Mouse (Mus musculus) CH12.LX (cell line): Measurements from ENCODE around the gene Aunip. TPM values are rescaled to one million over a fixed set of nuclear protein-coding genes. Genes with fewer than 3 reads are reported as not detected.

Source experiments
- DNase-seq: peaks from one replicate; pipeline ENCODE4 v3.0.0-alpha.2; 2013; ENCODE audit errors: extremely low read depth
- H3K27ac ChIP-seq: 2 replicates; pipeline ENCODE4 v1.5.1; 2012; ENCODE audit warnings: low read depth, mild to moderate bottlenecking, control low read depth, moderate library complexity; ENCODE audit not compliant: insufficient read depth
- H3K27me3 ChIP-seq: replicated peaks from 2 replicates; pipeline ENCODE3; 2012; ENCODE audit warnings: inconsistent platforms
- H3K36me3 ChIP-seq, 2 experiments: replicated peaks in 1 of 2; 2 replicates each; pipeline versions ENCODE3 to v1.6.1; 2012; ENCODE audit warnings: inconsistent platforms in 1 of 2, low read length in 1 of 2, mild to moderate bottlenecking in 1 of 2, mixed read lengths in 1 of 2, moderate library complexity in 1 of 2; ENCODE audit not compliant: control insufficient read depth in 1 of 2, insufficient read depth in 1 of 2
- H3K4me1 ChIP-seq, 2 experiments: 2 replicates each; pipeline ENCODE4 v1.6.1; 2012; ENCODE audit warnings: inconsistent platforms in 1 of 2, moderate library complexity in 1 of 2; ENCODE audit not compliant: insufficient read depth in 2 of 2, control insufficient read depth in 1 of 2
- H3K4me2 ChIP-seq: 2 replicates; pipeline ENCODE4 v1.6.1; 2012; ENCODE audit warnings: low read depth, mild to moderate bottlenecking, control low read depth; ENCODE audit not compliant: poor library complexity, insufficient read depth, severe bottlenecking
- H3K4me3 ChIP-seq, 3 experiments: fragments of 150-350 bp in 1 of 3; sonication (generic) in 1 of 3; replicated peaks in 1 of 3; 2 replicates each; pipeline versions ENCODE3 to v1.5.1; 2011 to 2012; ENCODE audit warnings: low read depth in 2 of 3, low read length in 2 of 3, mild to moderate bottlenecking in 2 of 3, moderate library complexity in 2 of 3, control low read depth in 1 of 3, improper control_type of control experiment in 1 of 3, inconsistent platforms in 1 of 3, mixed read lengths in 1 of 3; ENCODE audit not compliant: poor library complexity in 1 of 3
- H3K79me2 ChIP-seq: replicated peaks from 2 replicates; pipeline ENCODE4 v1.6.1; 2012; ENCODE audit warnings: mild to moderate bottlenecking, moderate library complexity; ENCODE audit not compliant: control insufficient read depth, poor library complexity, insufficient read depth, severe bottlenecking; ENCODE audit errors: extremely low read depth
- H3K9ac ChIP-seq: 2 replicates; pipeline ENCODE4 v1.6.1; 2012; ENCODE audit warnings: low read depth, mild to moderate bottlenecking, control low read depth, moderate library complexity; ENCODE audit not compliant: insufficient read depth
- H3K9me3 ChIP-seq: replicated peaks from 2 replicates; pipeline ENCODE3; 2012; ENCODE audit warnings: low read length, inconsistent platforms, mixed read lengths
- BHLHE40 ChIP-seq: IDR thresholded peaks from 2 replicates; pipeline ENCODE4 v1.6.1; 2011; ENCODE audit warnings: mild to moderate bottlenecking, low read depth, low read length, improper control_type of control experiment
- CHD1 ChIP-seq: IDR thresholded peaks from 2 replicates; pipeline ENCODE4 v1.6.1; 2012; ENCODE audit warnings: low read depth, low read length, improper control_type of control experiment, inconsistent platforms
- E2F4 ChIP-seq: IDR thresholded peaks from 2 replicates; pipeline ENCODE4 v1.6.1; 2011; ENCODE audit warnings: low read depth, low read length, improper control_type of control experiment; ENCODE audit not compliant: insufficient replicate concordance
- EP300 ChIP-seq: IDR thresholded peaks from 2 replicates; pipeline ENCODE4 v1.6.1; 2011; ENCODE audit warnings: low read length, improper control_type of control experiment
- ETS1 ChIP-seq: conservative IDR thresholded peaks from 2 replicates; pipeline ENCODE4 v1.6.1; 2012; ENCODE audit warnings: low read depth, mild to moderate bottlenecking, inconsistent platforms, low read length, improper control_type of control experiment, moderate library complexity
- GABPA ChIP-seq: IDR thresholded peaks from 2 replicates; pipeline ENCODE4 v1.6.1; 2012; ENCODE audit warnings: low read depth, low read length, improper control_type of control experiment, inconsistent platforms; ENCODE audit not compliant: insufficient replicate concordance
- HCFC1 ChIP-seq: IDR thresholded peaks from 2 replicates; pipeline ENCODE4 v1.6.1; 2012; ENCODE audit warnings: low read depth, mild to moderate bottlenecking, inconsistent platforms, low read length, improper control_type of control experiment
- JUN ChIP-seq: IDR thresholded peaks from 2 replicates; pipeline ENCODE4 v1.6.1; 2011; ENCODE audit warnings: low read depth, mild to moderate bottlenecking, low read length, improper control_type of control experiment, moderate library complexity; ENCODE audit not compliant: insufficient read depth
- KAT2A ChIP-seq: IDR thresholded peaks from 2 replicates; pipeline ENCODE4 v1.6.1; 2012; ENCODE audit warnings: low read length, improper control_type of control experiment, inconsistent platforms; ENCODE audit not compliant: insufficient replicate concordance
- MAFK ChIP-seq: IDR thresholded peaks from 2 replicates; pipeline ENCODE4 v1.6.1; 2011; ENCODE audit warnings: low read length, improper control_type of control experiment; ENCODE audit not compliant: insufficient replicate concordance
- NELFE ChIP-seq: IDR thresholded peaks from 2 replicates; pipeline ENCODE4 v1.6.1; 2011; ENCODE audit warnings: low read depth, low read length, improper control_type of control experiment
- PAX5 ChIP-seq: IDR thresholded peaks from 2 replicates; pipeline ENCODE4 v1.6.1; 2012; ENCODE audit warnings: low read length, inconsistent platforms, mixed read lengths
- POLR2A ChIP-seq: IDR thresholded peaks from 2 replicates; pipeline ENCODE4 v1.6.1; 2011; ENCODE audit warnings: low read depth, mild to moderate bottlenecking, improper control_type of control experiment, low read length
- POLR2AphosphoS2 ChIP-seq: IDR thresholded peaks from 2 replicates; pipeline ENCODE4 v1.6.1; 2011; ENCODE audit warnings: low read depth, low read length, improper control_type of control experiment
- RAD21 ChIP-seq: IDR thresholded peaks from 2 replicates; pipeline ENCODE4 v1.6.1; 2011; ENCODE audit warnings: low read depth, mild to moderate bottlenecking, low read length, improper control_type of control experiment, moderate library complexity
- RCOR1 ChIP-seq: conservative IDR thresholded peaks from 2 replicates; pipeline ENCODE4 v1.6.1; 2012; ENCODE audit warnings: low read depth, mild to moderate bottlenecking, inconsistent platforms, low read length, improper control_type of control experiment
- TBP ChIP-seq: conservative IDR thresholded peaks from 2 replicates; pipeline ENCODE4 v1.6.1; 2011; ENCODE audit warnings: low read depth, low read length, improper control_type of control experiment
- TCF12 ChIP-seq: IDR thresholded peaks from 2 replicates; pipeline ENCODE4 v1.6.1; 2014; ENCODE audit warnings: low read depth, mild to moderate bottlenecking, inconsistent platforms, low read length, improper control_type of control experiment
- UBTF ChIP-seq: IDR thresholded peaks from 2 replicates; pipeline ENCODE4 v1.6.1; 2012; ENCODE audit warnings: low read depth, mild to moderate bottlenecking, inconsistent platforms, low read length, improper control_type of control experiment, moderate library complexity
- USF1 ChIP-seq: IDR thresholded peaks from 2 replicates; pipeline ENCODE4 v1.6.1; 2014; ENCODE audit warnings: low read depth, mild to moderate bottlenecking, inconsistent platforms, low read length, improper control_type of control experiment
- ZMIZ1 ChIP-seq: IDR thresholded peaks from 2 replicates; pipeline ENCODE4 v1.6.1; 2012; ENCODE audit warnings: low read depth, mild to moderate bottlenecking, inconsistent platforms, low read length, improper control_type of control experiment
- ZNF384 ChIP-seq: IDR thresholded peaks from 2 replicates; pipeline ENCODE4 v1.6.1; 2012; ENCODE audit warnings: low read depth, low read length, improper control_type of control experiment, inconsistent platforms
- dilution Hi-C: fragments of 300-500 bp; cut with MboI; formaldehyde crosslinking; loops from 2 replicates; pipeline ENCODE4 v1.14.3; 2020; ENCODE audit warnings: low sequenced_read_pairs; ENCODE audit not compliant: extremely low pct_unique_long_range_greater_than_20kb, extremely low pct_ligation_motif_present
- in situ Hi-C: fragments of 300-500 bp; cut with MboI; formaldehyde crosslinking; loops from 3 replicates; pipeline ENCODE4 v1.14.3; 2019; ENCODE audit warnings: low sequenced_read_pairs, low pct_ligation_motif_present, low pct_unique_long_range_greater_than_20kb, mixed read lengths
- polyA plus RNA-seq: library from polyadenylated mRNA; unstranded; fragments of >175 nt; gene quantifications from 2 replicates; pipeline ENCODE4 v1.2.1, GENCODE M21; 2012; ENCODE audit warnings: low read depth; ENCODE audit not compliant: insufficient read length
- total RNA-seq, 2 experiments: library from RNA; depleted of rRNA; stranded (reverse); fragments of 300-350 nt in 1 of 2; fragments of >200 nt in 1 of 2; gene quantifications; 2 replicates each; pipeline ENCODE4 v1.2.3; 2012 to 2014

Gene Aunip
- total and polyA plus RNA-seq, 3 experiments = 11.5 to 14.9 (median 11.7) TPM

DNA sequence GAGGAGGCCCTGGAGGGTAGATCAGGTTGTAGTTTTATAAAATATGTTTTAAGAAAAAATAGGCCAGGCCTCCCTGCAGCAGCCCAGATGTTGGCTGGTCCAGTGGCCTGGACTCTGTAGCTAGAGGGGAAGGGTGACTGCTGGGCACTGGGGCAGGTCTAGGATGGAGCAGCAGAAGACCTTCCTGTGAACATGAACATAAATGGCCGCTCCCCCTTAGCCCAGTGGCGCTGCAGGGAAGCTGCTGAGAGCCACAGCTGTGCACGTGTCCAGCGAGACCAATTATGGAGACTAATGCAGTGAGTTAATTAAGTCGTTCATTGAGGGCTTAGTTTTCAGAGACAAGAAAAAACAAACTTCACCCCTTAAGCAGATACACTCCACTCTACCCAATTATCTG, 15.0 kb downstream of the Aunip start:
- Histone ChIP-seq H3K36me3 (peaks cover 51 to 91% of the 10 kb centered on the region in 2 experiments), H3K9me3 (no peaks in the 10 kb centered on the region), H3K9ac (no peak overlapping the region), H3K4me1 (no peaks in the 10 kb centered on the region), H3K27me3 (no peaks in the 10 kb centered on the region), H3K79me2 (no peaks in the 10 kb centered on the region), H3K27ac (no peak overlapping the region), H3K4me3 (no peak overlapping the region), H3K4me2 (no peak overlapping the region)
- in situ Hi-C loops (no loop called here), dilution Hi-C loops (no loop called here)
- TF ChIP-seq RCOR1 = no peak
- TF ChIP-seq HCFC1 = no peak
- TF ChIP-seq GABPA = no peak
- TF ChIP-seq ETS1 = no peak
- TF ChIP-seq E2F4 = no peak
- no peak for TF ChIP-seq UBTF
- TF ChIP-seq USF1 = no peak
- no peak for TF ChIP-seq TCF12
- no peak for TF ChIP-seq POLR2AphosphoS2
- TF ChIP-seq ZMIZ1 = no peak
- no peak for DNase-seq

GRCm38 (mm10) chr4:134526220-134526619, 15.4 kb downstream of the Aunip start:
- no peak for DNase-seq
- no peaks in the 10 kb centered on the region for H3K79me2 ChIP-seq
- no peak overlapping the region for H3K27ac ChIP-seq
- peaks cover 49 to 93% of the 10 kb centered on the region in 2 experiments for H3K36me3 ChIP-seq
- no peaks in the 10 kb centered on the region for H3K4me1 ChIP-seq
- in situ Hi-C loops (no loop called here), dilution Hi-C loops (no loop called here)
- no peak for TF ChIP-seq TBP
- TF ChIP-seq PAX5 = no peak
- no peak for TF ChIP-seq TCF12
- TF ChIP-seq, all 38 proteins: peak for 0
- H3K27me3 ChIP-seq = no peaks in the 10 kb centered on the region
- H3K4me2 ChIP-seq = no peak overlapping the region
- H3K4me3 ChIP-seq = no peak overlapping the region
- H3K9ac ChIP-seq = no peak overlapping the region
- no peaks in the 10 kb centered on the region for H3K9me3 ChIP-seq

- TF ChIP-seq RAD21 = no peak
- TF ChIP-seq JUN = no peak
- no peak for TF ChIP-seq MAFK
- TF ChIP-seq GABPA = no peak
- no peak for TF ChIP-seq EP300
- TF ChIP-seq PAX5 = no peak
- no peak for TF ChIP-seq ZNF384
- no peak for TF ChIP-seq CHD1
- TF ChIP-seq KAT2A = no peak
- TF ChIP-seq E2F4 = no peak
- no peak for TF ChIP-seq TBP
- TF ChIP-seq BHLHE40 = no peak
- no peak for TF ChIP-seq USF1
- no peak for TF ChIP-seq POLR2A
- TF ChIP-seq NELFE = no peak
- Histone ChIP-seq H3K4me3 (no peak overlapping the region), H3K9me3 (no peaks in the 10 kb centered on the region), H3K9ac (no peak overlapping the region), H3K36me3 (peaks cover 21 to 41% of the 10 kb centered on the region in 2 experiments), H3K79me2 (no peaks in the 10 kb centered on the region), H3K4me2 (no peak overlapping the region), H3K27me3 (peaks cover 9% of the 10 kb centered on the region), H3K4me1 (peaks cover 3 to 24% of the 10 kb centered on the region in 2 experiments; a peak in 3 of 4 replicates), H3K27ac (no peak overlapping the region)
- dilution Hi-C loops (no loop called here), in situ Hi-C loops (no loop called here)
- DNase-seq = no peak
These were observed 22.1 kb downstream of the Aunip start for GRCm38 (mm10) chr4:134532928-134533327.
